8 mouse cellular contexts compared by ENCODE assay signal in the genomic region with DNA sequence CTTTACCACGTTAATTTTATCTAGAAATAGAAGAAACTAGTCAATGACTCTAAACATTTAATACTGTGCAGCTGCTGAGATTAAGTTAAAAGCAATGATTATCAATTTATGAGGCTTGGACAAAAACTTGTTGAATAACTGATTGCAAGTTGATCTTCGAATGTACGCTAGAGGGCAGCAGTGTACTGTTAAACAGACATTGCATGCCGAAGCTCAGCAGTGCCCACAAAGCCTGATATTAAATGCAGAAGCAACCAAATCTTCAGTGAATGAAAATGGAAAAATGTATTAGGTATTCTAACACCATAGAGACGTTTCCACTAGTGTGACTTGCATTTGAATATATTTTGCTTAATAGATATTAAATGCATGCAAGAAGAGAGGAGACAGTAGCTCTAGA. TPM values are rescaled to one million over a fixed set of nuclear protein-coding genes. Genes with fewer than 3 reads are reported as not detected.
A peak's percentile ranks its signal among the peaks of the same experiment; 100 is the strongest.
DNase-seq lines count a peak whose midpoint lies in the region; ATAC-seq lines count a peak whose summit lies in the region.

No protein-coding gene starts in this region.

- 1% methylated on average over 5 of the region's 5 CpGs for WGBS in forebrain, embryonic 12.5 days
- 3% methylated on average over 5 of the region's 5 CpGs for WGBS in forebrain, embryonic 10.5 days
- under 1% methylated on average over 5 of the region's 5 CpGs for WGBS in forebrain, embryonic 14.5 days

- H3K36me3 ChIP-seq in forebrain, embryonic 12.5 days (replicated peaks) = no peaks in the 10 kb centered on the region
- no peaks in the 10 kb centered on the region for H3K36me3 ChIP-seq in forebrain, embryonic 10.5 days (replicated peaks)
- no peaks in the 10 kb centered on the region for H3K36me3 ChIP-seq in forebrain, embryonic 14.5 days (ENCODE audit: control insufficient read depth, insufficient read depth, low read length)

- no peak overlapping the region for H3K27ac ChIP-seq in forebrain, embryonic 12.5 days
- no peak overlapping the region for H3K27ac ChIP-seq in forebrain, embryonic 10.5 days
- H3K27ac ChIP-seq in forebrain, embryonic 14.5 days (ENCODE audit: low read depth, low read length) = no peak overlapping the region

- no peak overlapping the region for H3K9ac ChIP-seq in forebrain, embryonic 12.5 days
- no peak overlapping the region for H3K9ac ChIP-seq in forebrain, embryonic 14.5 days (ENCODE audit: low read length)

- H3K4me1 ChIP-seq in forebrain, embryonic 12.5 days = no peaks in the 10 kb centered on the region
- no peaks in the 10 kb centered on the region for H3K4me1 ChIP-seq in forebrain, embryonic 10.5 days
- no peaks in the 10 kb centered on the region for H3K4me1 ChIP-seq in forebrain, embryonic 14.5 days (ENCODE audit: control insufficient read depth, insufficient read depth, low read length)

- no peak overlapping the region for H3K4me3 ChIP-seq in forebrain, embryonic 12.5 days (replicated peaks)
- no peak overlapping the region for H3K4me3 ChIP-seq in forebrain, embryonic 10.5 days
- no peak overlapping the region for H3K4me3 ChIP-seq in forebrain, embryonic 14.5 days (ENCODE audit: low read depth, low read length)

- no peaks in the 10 kb centered on the region for H3K9me3 ChIP-seq in forebrain, embryonic 12.5 days
- no peaks in the 10 kb centered on the region for H3K9me3 ChIP-seq in forebrain, embryonic 10.5 days
- no peaks in the 10 kb centered on the region for H3K9me3 ChIP-seq in forebrain, embryonic 14.5 days (replicated peaks; ENCODE audit: control insufficient read depth, low read length)

- H3K27me3 ChIP-seq in forebrain, embryonic 12.5 days = no peaks in the 10 kb centered on the region
- H3K27me3 ChIP-seq in forebrain, embryonic 10.5 days (ENCODE audit: poor library complexity, severe bottlenecking) = no peaks in the 10 kb centered on the region
- H3K27me3 ChIP-seq in forebrain, embryonic 14.5 days (replicated peaks; ENCODE audit: control insufficient read depth, insufficient read depth, low read length) = no peaks in the 10 kb centered on the region

- DNase-seq in forebrain, embryonic 10.5 days (ENCODE audit: extremely low spot score, low spot score) = no peak
- peak; percentile 79 for DNase-seq in 416B (ENCODE audit: low read depth)
- DNase-seq in brain, adult 2 months (ENCODE audit: low read depth, low spot score) = peak; percentile 85
- DNase-seq in forebrain, embryonic 14.5 days (ENCODE audit: low spot score) = peak; percentile 93
- DNase-seq in kidney, postnatal 36 days = peak; percentile 40 to 75
- peak; percentile 61 for DNase-seq in lung, postnatal 36 days
- DNase-seq in right cerebral cortex, postnatal 14 days = peak; percentile 62

- ATAC-seq in forebrain, embryonic 12.5 days (ENCODE audit: low FRiP score) = peak; percentile 61; the same call in 1 of the 2 replicates
- peak; percentile 71; the same call in 1 of the 2 replicates for ATAC-seq in forebrain, embryonic 14.5 days

- no peak overlapping the region for H3K4me2 ChIP-seq in forebrain, embryonic 12.5 days
- no peak overlapping the region for H3K4me2 ChIP-seq in forebrain, embryonic 14.5 days (ENCODE audit: low read length)

RNA-seq across cellular contexts. Expression of gene 4931428L18Rik, which starts 12.3 kb away (rescaled TPM):
- not detected in 2 replicates for polyA plus RNA-seq in forebrain, embryonic 12.5 days (2016; fragmentation: Nextera tagmentation; extraction: Ambion mirVana)
- not detected in 2 replicates for polyA plus RNA-seq in forebrain, embryonic 10.5 days (2016; fragmentation: Nextera tagmentation; extraction: Ambion mirVana)
- not detected in 2 replicates for polyA plus RNA-seq in forebrain, embryonic 14.5 days (2014; fragmentation: Nextera tagmentation; extraction: Ambion mirVana)

RNA-seq across cellular contexts. Expression of gene Pih1d3, which starts 12.5 kb away (rescaled TPM):
- polyA plus RNA-seq in forebrain, embryonic 12.5 days (2016; fragmentation: Nextera tagmentation; extraction: Ambion mirVana) = not detected in 2 replicates
- polyA plus RNA-seq in forebrain, embryonic 10.5 days (2016; fragmentation: Nextera tagmentation; extraction: Ambion mirVana) = not detected in 2 replicates
- polyA plus RNA-seq in forebrain, embryonic 14.5 days (2014; fragmentation: Nextera tagmentation; extraction: Ambion mirVana) = not detected in 2 replicates

RNA-seq across cellular contexts. Expression of gene Lgsn, which starts 33.9 kb away (rescaled TPM):
- not detected in 2 replicates for polyA plus RNA-seq in forebrain, embryonic 12.5 days (2016; fragmentation: Nextera tagmentation; extraction: Ambion mirVana)
- polyA plus RNA-seq in forebrain, embryonic 10.5 days (2016; fragmentation: Nextera tagmentation; extraction: Ambion mirVana) = not detected in 2 replicates
- polyA plus RNA-seq in forebrain, embryonic 14.5 days (2014; fragmentation: Nextera tagmentation; extraction: Ambion mirVana) = not detected in 2 replicates
